Mouse (Mus musculus) heart, embryonic 14.5 days (tissue): Measurements from ENCODE around the gene Jdp2. TPM values are rescaled to one million over a fixed set of nuclear protein-coding genes. Genes with fewer than 3 reads are reported as not detected.
"Not testable (repeated sequence)": the region's sequence is repeated elsewhere in the genome, so short reads cannot be mapped to it uniquely, and the experiment has no call there.

Source experiments
- ATAC-seq: fragments of 200-750 bp; cut with Nextera tagmentation; 2 replicates; pipeline ENCODE4 v1.8.0; 2017; ENCODE audit warnings: low read depth, moderate TSS enrichment; ENCODE audit not compliant: insufficient number of reproducible peaks, insufficient read depth, low FRiP score
- H3K27ac ChIP-seq, 2 experiments: fragments of 200-500 bp in 1 of 2; fragments of 300-500 bp in 1 of 2; sonication (generic) in 1 of 2; replicated peaks in 1 of 2; 2 replicates each; pipeline ENCODE4 v1.5.1; 2012 to 2014; ENCODE audit warnings: low read depth in 2 of 2, low read length in 2 of 2, control low read depth in 1 of 2, mild to moderate bottlenecking in 1 of 2, mixed read lengths in 1 of 2; ENCODE audit not compliant: control insufficient read depth in 1 of 2, insufficient read depth in 1 of 2
- H3K27me3 ChIP-seq: fragments of 300-500 bp; sonication (generic); 2 replicates; pipeline ENCODE4 v1.6.1; 2014; ENCODE audit warnings: mild to moderate bottlenecking, low read length, control low read depth; ENCODE audit not compliant: control insufficient read depth, insufficient read depth
- H3K36me3 ChIP-seq: fragments of 300-500 bp; sonication (generic); 2 replicates; pipeline ENCODE4 v1.6.1; 2014; ENCODE audit warnings: mild to moderate bottlenecking, control low read depth, low read length, mixed read lengths; ENCODE audit not compliant: control insufficient read depth, insufficient read depth
- H3K4me1 ChIP-seq, 2 experiments: fragments of 200-500 bp in 1 of 2; fragments of 300-500 bp in 1 of 2; sonication (generic) in 1 of 2; 2 replicates each; pipeline ENCODE4 v1.6.1; 2012 to 2014; ENCODE audit warnings: low read length in 2 of 2, control low read depth in 1 of 2, mixed read lengths in 1 of 2; ENCODE audit not compliant: control insufficient read depth in 2 of 2, insufficient read depth in 2 of 2
- H3K4me2 ChIP-seq: fragments of 300-500 bp; sonication (generic); 2 replicates; pipeline ENCODE4 v1.6.1; 2014; ENCODE audit warnings: mild to moderate bottlenecking, low read length
- H3K4me3 ChIP-seq, 2 experiments: fragments of 200-500 bp in 1 of 2; fragments of 300-500 bp in 1 of 2; sonication (generic) in 1 of 2; 2 replicates each; pipeline ENCODE4 v1.5.1; 2012 to 2014; ENCODE audit warnings: low read length in 2 of 2, mild to moderate bottlenecking in 2 of 2, control low read depth in 1 of 2, low read depth in 1 of 2, moderate library complexity in 1 of 2; ENCODE audit not compliant: control insufficient read depth in 1 of 2, insufficient read depth in 1 of 2
- H3K9ac ChIP-seq: fragments of 300-500 bp; sonication (generic); 2 replicates; pipeline ENCODE4 v1.6.1; 2014; ENCODE audit warnings: mild to moderate bottlenecking, low read length
- H3K9me3 ChIP-seq: fragments of 300-500 bp; sonication (generic); 2 replicates; pipeline ENCODE4 v1.6.1; 2016; ENCODE audit warnings: low read length, control low read depth; ENCODE audit not compliant: control insufficient read depth
- WGBS: fragments of 180-500 bp; shearing (Covaris S2); extraction: QIAGEN DNeasy Blood & Tissue Kit; methylation state at CpG from one replicate; pipeline ENCODE4 v1.1.7; 2014; 5-methylcytosine and 5-hydroxymethylcytosine counted together
- polyA plus RNA-seq: library from polyadenylated mRNA; unstranded; fragments of >200 nt; fragmentation: Nextera tagmentation; extraction: Ambion mirVana; gene quantifications from 2 replicates; pipeline ENCODE4 v1.2.1, GENCODE M21; 2014

The Jdp2 gene
- polyA plus RNA-seq, 1 experiment from 2014 or later, result 0.61 TPM

DNA sequence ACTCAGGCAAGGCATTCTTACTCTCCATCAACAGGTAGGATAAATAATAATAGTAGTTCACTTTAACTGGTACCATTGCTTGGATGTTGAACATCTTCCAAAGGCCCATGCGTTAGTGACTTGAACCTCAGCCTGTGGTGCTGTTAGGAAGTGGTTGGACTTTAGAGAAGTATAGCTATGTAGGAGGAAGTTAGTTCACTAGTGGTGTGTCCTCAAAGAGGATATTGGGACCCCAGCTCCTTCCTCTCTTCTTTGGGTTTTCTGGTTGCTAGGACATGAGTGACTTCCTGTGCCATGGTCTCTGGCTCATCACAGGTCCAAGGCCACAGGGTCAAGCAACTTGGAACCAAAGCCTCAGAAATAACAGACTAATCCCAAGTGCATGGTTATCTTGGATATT is 49.1 kb downstream of the Jdp2 start:
- Histone ChIP-seq H3K27ac (no peak overlapping the region), H3K4me2 (no peak overlapping the region), H3K9ac (no peak overlapping the region), H3K36me3 (no peaks in the 10 kb centered on the region), H3K4me3 (no peak overlapping the region), H3K4me1 (peaks cover 0 to 4% of the 10 kb centered on the region in 2 experiments; a peak in 1 of 4 replicates), H3K27me3 (no peaks in the 10 kb centered on the region), H3K9me3 (0 out of 2 replicates have a peak, but pooled peaks cover 3% of the 10 kb centered on the region)
- no peak for ATAC-seq
- 74% methylated on average over 1 of the region's 1 CpGs for WGBS

DNA sequence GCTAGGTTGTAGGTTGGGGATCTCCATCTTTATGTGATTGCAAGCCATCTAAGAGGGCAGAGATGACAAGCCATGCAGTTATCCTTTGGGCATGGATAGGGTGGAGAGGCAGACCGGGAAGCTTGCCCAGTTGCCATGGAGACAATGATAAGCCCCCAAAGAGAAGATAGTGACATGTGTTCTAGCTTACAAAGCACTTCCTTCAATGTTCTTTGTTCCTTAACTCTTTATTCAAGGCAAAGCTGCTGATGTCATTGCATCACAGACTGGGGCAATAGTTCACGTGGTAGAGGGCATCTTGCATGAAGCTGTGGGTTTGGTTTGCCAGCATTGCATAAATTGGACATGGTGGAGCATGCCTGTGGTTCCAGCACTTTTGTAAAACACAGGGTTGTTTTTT is 60.5 kb downstream of the Jdp2 start:
- ATAC-seq, result peak; percentile 58; the same call in 1 of the 2 replicates
- Histone ChIP-seq H3K4me1 (peaks cover 6 to 7% of the 10 kb centered on the region in 2 experiments; a peak in 3 of 4 replicates), H3K4me3 (no peak overlapping the region), H3K36me3 (no peaks in the 10 kb centered on the region), H3K27me3 (no peaks in the 10 kb centered on the region), H3K9ac (no peak overlapping the region), H3K4me2 (no peak overlapping the region), H3K27ac (no peak overlapping the region), H3K9me3 (no peaks in the 10 kb centered on the region)
- WGBS, result 4% methylated on average over 2 of the region's 2 CpGs

DNA sequence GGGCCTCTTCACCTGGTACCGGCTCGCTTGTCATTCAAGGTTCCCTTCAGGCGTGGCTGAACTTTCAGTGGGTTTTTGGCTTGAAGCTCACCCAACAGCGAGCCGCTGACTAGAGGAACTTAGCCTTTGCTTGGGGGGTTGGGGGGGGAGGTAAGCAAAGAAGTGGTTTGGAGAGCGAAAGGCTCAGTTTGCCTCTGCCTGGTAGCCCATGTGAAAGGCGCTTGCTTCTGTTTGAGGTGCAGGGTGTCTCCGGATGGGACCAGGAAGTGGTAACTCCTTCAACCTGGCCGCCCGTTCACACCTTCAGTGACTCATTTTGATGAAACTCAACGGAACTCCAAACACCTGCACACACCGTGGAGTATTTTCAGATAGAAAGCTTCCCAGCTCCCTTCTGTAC is 62.0 kb downstream of the Jdp2 start:
- 90% methylated on average over 12 of the region's 12 CpGs for WGBS

DNA sequence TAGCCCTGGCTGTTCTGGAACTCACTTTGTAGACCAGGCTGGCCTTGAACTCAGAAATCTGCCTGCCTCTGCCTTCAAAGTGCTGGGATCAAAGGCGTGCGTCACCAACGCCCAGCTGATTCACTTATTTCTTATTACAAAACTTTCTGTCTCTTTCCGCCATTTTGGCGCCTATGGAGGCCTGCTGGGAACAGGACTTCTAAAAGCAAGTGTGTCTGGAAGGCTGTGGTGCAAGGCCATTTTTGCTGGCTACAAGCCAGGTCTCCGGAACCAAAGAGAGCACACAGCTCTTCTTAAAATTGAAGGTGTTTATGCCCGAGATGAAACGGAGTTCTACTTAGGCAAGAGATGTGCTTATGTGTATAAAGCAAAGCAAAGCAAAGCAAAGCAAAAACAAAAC is 63.4 kb downstream of the Jdp2 start:
- H3K27me3 ChIP-seq, H3K27ac ChIP-seq, H3K4me1 ChIP-seq, H3K9ac ChIP-seq, H3K36me3 ChIP-seq, H3K4me2 ChIP-seq, ATAC-seq, H3K4me3 ChIP-seq, H3K9me3 ChIP-seq: not testable (repeated sequence)
- WGBS, result 79% methylated on average over 8 of the region's 8 CpGs

More for the DNA sequence above, 62.0 kb downstream of the Jdp2 start:
- H3K4me2 ChIP-seq, result no peak overlapping the region
- no peaks in the 10 kb centered on the region for H3K9me3 ChIP-seq
- no peaks in the 10 kb centered on the region for H3K27me3 ChIP-seq
- no peak overlapping the region for H3K27ac ChIP-seq
- H3K4me3 ChIP-seq, result no peak overlapping the region
- no peaks in the 10 kb centered on the region for H3K36me3 ChIP-seq
- peaks cover 6 to 7% of the 10 kb centered on the region in 2 experiments; a peak in 3 of 4 replicates for H3K4me1 ChIP-seq
- ATAC-seq, result no peak
- H3K9ac ChIP-seq, result no peak overlapping the region

DNA sequence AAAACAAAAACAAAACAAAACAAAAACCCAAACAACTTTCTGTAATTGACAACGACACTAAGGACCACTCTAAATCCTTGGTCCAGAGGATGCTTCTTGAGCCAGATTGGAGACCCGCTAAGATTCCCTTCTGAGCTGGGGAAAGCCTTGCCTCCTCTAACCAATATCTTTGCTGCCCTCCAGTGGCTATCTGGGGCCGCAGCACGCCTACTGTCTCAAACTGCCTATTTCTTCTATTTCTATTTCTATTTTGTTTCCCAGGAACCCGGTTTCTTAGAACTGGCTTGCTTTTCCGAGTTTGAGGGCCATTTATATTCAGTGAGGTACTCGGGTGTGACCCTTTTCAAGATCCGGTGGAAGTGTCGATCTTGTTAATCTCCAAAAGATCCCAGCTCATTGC is 64.1 kb downstream of the Jdp2 start:
- peaks cover 6 to 9% of the 10 kb centered on the region in 2 experiments; a peak in 3 of 4 replicates for H3K4me1 ChIP-seq
- H3K27ac ChIP-seq, result no peak overlapping the region
- no peaks in the 10 kb centered on the region for H3K9me3 ChIP-seq
- ATAC-seq, result no peak
- no peaks in the 10 kb centered on the region for H3K36me3 ChIP-seq
- no peak overlapping the region for H3K4me2 ChIP-seq
- no peak overlapping the region for H3K4me3 ChIP-seq
- no peaks in the 10 kb centered on the region for H3K27me3 ChIP-seq
- WGBS, result 11% methylated on average over 9 of the region's 9 CpGs
- no peak overlapping the region for H3K9ac ChIP-seq

DNA sequence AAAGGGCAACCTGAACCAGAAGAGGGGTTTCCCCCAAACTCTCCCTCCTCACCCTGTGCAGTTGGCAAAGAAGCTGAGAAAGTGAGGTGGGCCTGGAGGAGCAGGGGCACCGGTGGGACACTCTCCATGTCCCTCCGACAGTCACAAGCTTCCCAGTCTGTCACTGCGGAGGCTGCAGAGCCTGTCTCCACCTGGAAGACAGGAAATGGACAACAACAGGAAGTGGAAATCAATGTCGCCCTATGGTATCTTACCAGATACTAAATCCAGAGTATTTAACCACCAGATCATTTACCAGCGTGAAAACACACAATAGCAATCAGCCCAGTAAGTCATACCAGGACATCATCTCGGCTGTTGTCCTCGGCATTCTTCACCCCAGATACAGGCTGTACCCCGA is 67.3 kb downstream of the Jdp2 start:
- Histone ChIP-seq H3K4me3 (no peak overlapping the region), H3K27me3 (no peaks in the 10 kb centered on the region), H3K9me3 (no peaks in the 10 kb centered on the region), H3K9ac (no peak overlapping the region), H3K36me3 (no peaks in the 10 kb centered on the region), H3K4me2 (no peak overlapping the region), H3K27ac (no peak overlapping the region), H3K4me1 (peaks cover 0 to 6% of the 10 kb centered on the region in 2 experiments; a peak in 3 of 4 replicates)
- no peak for ATAC-seq
- 77% methylated on average over 8 of the region's 8 CpGs for WGBS

DNA sequence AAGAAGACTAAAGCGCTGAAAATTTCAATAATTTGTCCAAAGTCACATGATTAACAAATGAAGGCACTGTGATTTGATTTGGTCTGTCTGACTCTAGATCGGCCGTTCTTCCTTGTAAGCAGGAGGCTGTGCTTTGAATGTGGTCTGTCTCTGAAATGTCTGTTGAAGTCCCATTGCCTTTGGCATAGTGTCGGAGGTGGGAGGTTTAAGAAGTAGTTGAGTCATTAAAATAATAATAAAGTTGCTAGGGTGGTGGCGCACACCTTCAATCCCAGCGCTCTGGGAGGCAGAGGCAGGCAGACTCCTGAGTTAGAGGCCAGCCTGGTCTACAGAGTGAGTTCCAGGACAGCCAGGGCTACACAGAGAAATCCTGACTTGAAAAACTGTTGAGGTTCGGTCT is 68.2 kb downstream of the Jdp2 start:
- H3K4me3 ChIP-seq, result no peak overlapping the region
- ATAC-seq, result no peak
- no peak overlapping the region for H3K27ac ChIP-seq
- no peaks in the 10 kb centered on the region for H3K36me3 ChIP-seq
- no peaks in the 10 kb centered on the region for H3K27me3 ChIP-seq
- H3K4me1 ChIP-seq, result peaks cover 0 to 6% of the 10 kb centered on the region in 2 experiments; a peak in 3 of 4 replicates
- H3K9me3 ChIP-seq, result no peaks in the 10 kb centered on the region
- H3K4me2 ChIP-seq, result no peak overlapping the region
- H3K9ac ChIP-seq, result no peak overlapping the region
- WGBS, result 87% methylated on average over 7 of the region's 7 CpGs

DNA sequence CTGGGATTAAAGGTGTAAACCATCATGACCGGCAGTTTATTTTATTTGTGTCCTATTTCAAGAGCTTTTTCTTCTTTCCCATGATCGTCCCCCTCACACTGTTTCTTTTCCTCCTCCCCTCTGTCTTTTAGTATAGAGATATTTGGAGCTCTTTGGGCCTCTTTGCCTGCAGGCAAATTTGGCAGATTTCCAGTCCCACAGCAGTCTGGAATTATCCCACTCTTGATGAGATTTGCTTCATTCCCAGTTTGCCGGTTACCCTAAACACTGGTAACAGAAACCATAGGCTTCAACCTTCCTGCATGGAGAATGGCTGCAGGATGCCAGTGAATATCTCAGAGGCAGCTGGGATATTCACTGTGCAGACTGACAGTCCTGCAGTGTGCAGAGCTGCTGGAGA is 69.9 kb downstream of the Jdp2 start:
- Histone ChIP-seq H3K9ac (no peak overlapping the region), H3K4me2 (no peak overlapping the region), H3K4me3 (no peak overlapping the region), H3K4me1 (peaks cover 0 to 6% of the 10 kb centered on the region in 2 experiments; a peak in 3 of 4 replicates), H3K27ac (no peak overlapping the region), H3K27me3 (no peaks in the 10 kb centered on the region), H3K36me3 (no peaks in the 10 kb centered on the region), H3K9me3 (no peaks in the 10 kb centered on the region)
- 42% methylated on average over 3 of the region's 3 CpGs for WGBS
- ATAC-seq, result no peak
